Mouse (Mus musculus): ENCODE results near the gene Taar7f. TPM values are rescaled to one million over a fixed set of nuclear protein-coding genes. Genes with fewer than 3 reads are reported as not detected.

Gene Taar7f
- total RNA-seq (2012; rRNA removed), result not detected in 2 replicates
- not detected in 2 replicates for total RNA-seq (2014; rRNA removed)
- polyA plus RNA-seq (2012; ENCODE audit: insufficient read length, low read depth), result not detected in 2 replicates

DNA sequence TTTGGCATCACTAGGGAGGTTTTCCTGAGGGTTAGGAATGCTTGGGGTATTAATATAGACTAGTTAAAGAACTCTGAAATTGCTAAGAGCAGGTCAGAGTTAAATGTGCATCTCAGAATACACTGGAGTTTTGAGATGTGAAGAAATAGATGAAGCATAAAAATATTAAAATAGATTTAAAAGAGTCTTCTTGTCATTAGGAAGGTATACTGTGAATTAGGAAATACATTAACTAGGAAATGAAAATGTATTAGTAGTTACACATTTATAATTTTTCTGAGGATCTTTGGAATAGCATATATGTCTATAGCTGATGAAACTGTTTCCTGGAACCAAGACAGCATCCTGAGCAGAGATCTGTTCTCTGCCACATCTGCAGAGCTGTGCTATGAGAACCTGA lies at the start of gene Taar7f:
Gene Taar7f, plus strand, starts transcription at position 301 of the 400 bp plus-strand sequence.
- no peak for TF ChIP-seq NRF1 (IDR thresholded peaks at IDR 0.05; ENCODE audit: low read depth, low read length)
- TF ChIP-seq ZC3H11A (IDR thresholded peaks at IDR 0.05; ENCODE audit: low read depth, low read length), result no peak
- no peak for TF ChIP-seq MXI1 (IDR thresholded peaks at IDR 0.05; ENCODE audit: low read depth, low read length)
- no peak for TF ChIP-seq ETS1 (conservative IDR thresholded peaks at IDR 0.05; ENCODE audit: low read depth, low read length)
- TF ChIP-seq MAZ (IDR thresholded peaks at IDR 0.05; ENCODE audit: low read depth, low read length), result no peak
- no peak for TF ChIP-seq UBTF (IDR thresholded peaks at IDR 0.05; ENCODE audit: low read depth, low read length)
- TF ChIP-seq CTCF (conservative IDR thresholded peaks at IDR 0.05 in 1 of 2, IDR thresholded peaks at IDR 0.05 in 1 of 2; ENCODE audit: low read depth in 2 of 2, low read length in 2 of 2), result no peak
- dilution Hi-C loops (cut with MboI; ENCODE audit: extremely low pct_ligation_motif_present, extremely low pct_unique_long_range_greater_than_20kb, low sequenced_read_pairs), result no loop called here
- no peak within 1 kb of the TSS for H3K4me3 ChIP-seq (replicated peaks in 1 of 3; ENCODE audit: low read depth in 2 of 3, low read length in 2 of 3, poor library complexity in 1 of 3)
- H3K79me2 ChIP-seq (replicated peaks; ENCODE audit: control insufficient read depth, extremely low read depth, insufficient read depth, poor library complexity, severe bottlenecking), result no peaks in the 10 kb centered on the region
- H3K4me1 ChIP-seq (ENCODE audit: control insufficient read depth in 1 of 2, insufficient read depth in 2 of 2), result no peaks in the 10 kb centered on the region
- H3K36me3 ChIP-seq (replicated peaks in 1 of 2; ENCODE audit: control insufficient read depth in 1 of 2, insufficient read depth in 1 of 2, low read length in 1 of 2), result no peaks in the 10 kb centered on the region
- no peaks in the 10 kb centered on the region for H3K9me3 ChIP-seq (replicated peaks; ENCODE audit: low read length)
- in situ Hi-C loops (cut with MboI; ENCODE audit: low pct_ligation_motif_present, low pct_unique_long_range_greater_than_20kb, low sequenced_read_pairs), result no loop called here
- H3K27ac ChIP-seq (ENCODE audit: insufficient read depth, low read depth), result no peak within 1 kb of the TSS
- no peak for DNase-seq (ENCODE audit: extremely low read depth)
- no peak within 1 kb of the TSS for H3K4me2 ChIP-seq (ENCODE audit: insufficient read depth, low read depth, poor library complexity, severe bottlenecking)
- no peak within 1 kb of the TSS for H3K9ac ChIP-seq (ENCODE audit: insufficient read depth, low read depth)
- no peaks in the 10 kb centered on the region for H3K27me3 ChIP-seq (replicated peaks)

GRCm38 (mm10) chr10:23999639-24000038 lies 49.7 kb upstream of the Taar7f start, which contains the start of gene Taar7b:
Taar7b (plus strand) TSS chr10:23999939.
- in situ Hi-C loops (cut with MboI; ENCODE audit: low pct_ligation_motif_present, low pct_unique_long_range_greater_than_20kb, low sequenced_read_pairs), result no loop called here
- dilution Hi-C loops (cut with MboI; ENCODE audit: extremely low pct_ligation_motif_present, extremely low pct_unique_long_range_greater_than_20kb, low sequenced_read_pairs), result no loop called here
- no peaks in the 10 kb centered on the region for H3K79me2 ChIP-seq (replicated peaks; ENCODE audit: control insufficient read depth, extremely low read depth, insufficient read depth, poor library complexity, severe bottlenecking)
- no peak within 1 kb of the TSS for H3K9ac ChIP-seq (ENCODE audit: insufficient read depth, low read depth)
- TF ChIP-seq ETS1 (conservative IDR thresholded peaks at IDR 0.05; ENCODE audit: low read depth, low read length), result no peak
- TF ChIP-seq RAD21 (IDR thresholded peaks at IDR 0.05; ENCODE audit: low read depth, low read length), result no peak
- no peak for TF ChIP-seq NRF1 (IDR thresholded peaks at IDR 0.05; ENCODE audit: low read depth, low read length)
- no peak for TF ChIP-seq POLR2A (IDR thresholded peaks at IDR 0.05; ENCODE audit: low read depth, low read length)
- no peak for TF ChIP-seq CHD1 (IDR thresholded peaks at IDR 0.05; ENCODE audit: low read depth, low read length)
- TF ChIP-seq HCFC1 (IDR thresholded peaks at IDR 0.05; ENCODE audit: low read depth, low read length), result no peak
- TF ChIP-seq EP300 (IDR thresholded peaks at IDR 0.05; ENCODE audit: low read length), result no peak
- no peak within 1 kb of the TSS for H3K4me3 ChIP-seq (replicated peaks in 1 of 3; ENCODE audit: low read depth in 2 of 3, low read length in 2 of 3, poor library complexity in 1 of 3)
- H3K27ac ChIP-seq (ENCODE audit: insufficient read depth, low read depth), result no peak within 1 kb of the TSS
- no peak within 1 kb of the TSS for H3K4me2 ChIP-seq (ENCODE audit: insufficient read depth, low read depth, poor library complexity, severe bottlenecking)
- no peaks in the 10 kb centered on the region for H3K9me3 ChIP-seq (replicated peaks; ENCODE audit: low read length)
- H3K27me3 ChIP-seq (replicated peaks), result no peaks in the 10 kb centered on the region
- H3K4me1 ChIP-seq (ENCODE audit: control insufficient read depth in 1 of 2, insufficient read depth in 2 of 2), result no peaks in the 10 kb centered on the region
- H3K36me3 ChIP-seq (replicated peaks in 1 of 2; ENCODE audit: control insufficient read depth in 1 of 2, insufficient read depth in 1 of 2, low read length in 1 of 2), result no peaks in the 10 kb centered on the region
- no peak for DNase-seq (ENCODE audit: extremely low read depth)

- Histone ChIP-seq H3K9ac (ENCODE audit: insufficient read depth, low read depth) (no peak overlapping the region), H3K4me3 (replicated peaks in 1 of 3; ENCODE audit: low read depth in 2 of 3, low read length in 2 of 3, poor library complexity in 1 of 3) (no peak overlapping the region), H3K27ac (ENCODE audit: insufficient read depth, low read depth) (no peak overlapping the region), H3K27me3 (replicated peaks) (no peaks in the 10 kb centered on the region), H3K4me2 (ENCODE audit: insufficient read depth, low read depth, poor library complexity, severe bottlenecking) (no peak overlapping the region), H3K4me1 (ENCODE audit: control insufficient read depth in 1 of 2, insufficient read depth in 2 of 2) (no peaks in the 10 kb centered on the region), H3K36me3 (replicated peaks in 1 of 2; ENCODE audit: control insufficient read depth in 1 of 2, insufficient read depth in 1 of 2, low read length in 1 of 2) (no peaks in the 10 kb centered on the region), H3K9me3 (replicated peaks; ENCODE audit: low read length) (no peaks in the 10 kb centered on the region), H3K79me2 (replicated peaks; ENCODE audit: control insufficient read depth, extremely low read depth, insufficient read depth, poor library complexity, severe bottlenecking) (no peaks in the 10 kb centered on the region)
- dilution Hi-C loops (cut with MboI; ENCODE audit: extremely low pct_ligation_motif_present, extremely low pct_unique_long_range_greater_than_20kb, low sequenced_read_pairs), result no loop called here
- no peak for TF ChIP-seq HCFC1 (IDR thresholded peaks at IDR 0.05; ENCODE audit: low read depth, low read length)
- no peak for TF ChIP-seq SMC3 (IDR thresholded peaks at IDR 0.05; ENCODE audit: low read depth, low read length)
- TF ChIP-seq CHD1 (IDR thresholded peaks at IDR 0.05; ENCODE audit: low read depth, low read length), result no peak
- no peak for TF ChIP-seq MXI1 (IDR thresholded peaks at IDR 0.05; ENCODE audit: low read depth, low read length)
- no peak for TF ChIP-seq NRF1 (IDR thresholded peaks at IDR 0.05; ENCODE audit: low read depth, low read length)
- TF ChIP-seq TBP (conservative IDR thresholded peaks at IDR 0.05; ENCODE audit: low read depth, low read length), result no peak
- no peak for TF ChIP-seq POLR2AphosphoS2 (IDR thresholded peaks at IDR 0.05; ENCODE audit: low read depth, low read length)
- no peak for TF ChIP-seq RCOR1 (conservative IDR thresholded peaks at IDR 0.05; ENCODE audit: low read depth, low read length)
- no peak for TF ChIP-seq ZNF384 (IDR thresholded peaks at IDR 0.05; ENCODE audit: low read depth, low read length)
- no peak for TF ChIP-seq IRF4 (IDR thresholded peaks at IDR 0.05; ENCODE audit: low read depth, low read length)
- TF ChIP-seq TCF12 (IDR thresholded peaks at IDR 0.05; ENCODE audit: low read depth, low read length), result no peak
- no peak for TF ChIP-seq ZMIZ1 (IDR thresholded peaks at IDR 0.05; ENCODE audit: low read depth, low read length)
- TF ChIP-seq MYC (IDR thresholded peaks at IDR 0.05; ENCODE audit: low read depth, low read length), result no peak
- TF ChIP-seq POLR2A (IDR thresholded peaks at IDR 0.05; ENCODE audit: low read depth, low read length), result no peak
- no peak for TF ChIP-seq CHD2 (IDR thresholded peaks at IDR 0.05; ENCODE audit: low read length)
- TF ChIP-seq JUND (conservative IDR thresholded peaks at IDR 0.05; ENCODE audit: low read depth, low read length), result no peak
- no peak for DNase-seq (ENCODE audit: extremely low read depth)
- in situ Hi-C loops (cut with MboI; ENCODE audit: low pct_ligation_motif_present, low pct_unique_long_range_greater_than_20kb, low sequenced_read_pairs), result no loop called here
Observed at GRCm38 (mm10) chr10:24006442-24006841, 42.9 kb upstream of the Taar7f start.
